Mouse (Mus musculus): ENCODE measurements around the gene Fgfr2.

GRCm38 (mm10) chr7:132596557-132597250, 526.4 kb downstream of the Fgfr2 start:
- TF ChIP-seq CTCF (IDR thresholded peaks at IDR 0.05; ENCODE audit: insufficient read depth, low read length) (no peak), POLR2A (IDR thresholded peaks at IDR 0.05; ENCODE audit: borderline replicate concordance, extremely low read depth, low read depth, low read length) (no peak)
